Mouse (Mus musculus) mouse embryonic stem cell (cell line): ENCODE measurements around the gene Dnaic2.

Experiments
- in situ Hi-C, 2 experiments: fragments of 300-500 bp; cut with MboI; formaldehyde crosslinking; loops; 1 replicate in 1 of 2; 3 replicates in 1 of 2; pipeline ENCODE4 v1.14.3; 2019 to 2020; ENCODE audit warnings: low sequenced_read_pairs in 2 of 2, low pct_unique_long_range_greater_than_20kb in 1 of 2, mixed read lengths in 1 of 2; ENCODE audit not compliant: unreplicated experiment in 1 of 2

Gene Dnaic2

GRCm38 (mm10) chr11:114694451-114694850 is 32.8 kb upstream of the Dnaic2 start:
- in situ Hi-C loops, result no loop called here

GRCm38 (mm10) chr11:114698496-114698895 is 28.7 kb upstream of the Dnaic2 start:
- in situ Hi-C loops, result no loop called here

GRCm38 (mm10) chr11:114699511-114699910 is 27.7 kb upstream of the Dnaic2 start:
- in situ Hi-C loops, result no loop called here

GRCm38 (mm10) chr11:114702311-114702995 is 24.8 kb upstream of the Dnaic2 start:
- in situ Hi-C loops, result no loop called here

GRCm38 (mm10) chr11:114702996-114703361 is 24.2 kb upstream of the Dnaic2 start:
- in situ Hi-C loops, result no loop called here

GRCm38 (mm10) chr11:114704071-114704913 is 22.9 kb upstream of the Dnaic2 start:
- in situ Hi-C loops, result no loop called here

GRCm38 (mm10) chr11:114706358-114706757 is 20.9 kb upstream of the Dnaic2 start:
- in situ Hi-C loops, result no loop called here

- in situ Hi-C loops, result no loop called here
Observed at GRCm38 (mm10) chr11:114711393-114711792, 15.8 kb upstream of the Dnaic2 start.

GRCm38 (mm10) chr11:114711861-114712260 is 15.3 kb upstream of the Dnaic2 start:
- in situ Hi-C loops, result no loop called here

GRCm38 (mm10) chr11:114714526-114714925 is 12.7 kb upstream of the Dnaic2 start:
- in situ Hi-C loops, result no loop called here

GRCm38 (mm10) chr11:114715531-114715930 is 11.7 kb upstream of the Dnaic2 start:
- in situ Hi-C loops, result no loop called here

- in situ Hi-C loops, result no loop called here
Observed at GRCm38 (mm10) chr11:114720535-114720934, 6.7 kb upstream of the Dnaic2 start.

- in situ Hi-C loops, result no loop called here
Observed at GRCm38 (mm10) chr11:114722438-114722837, 4.8 kb upstream of the Dnaic2 start.

- in situ Hi-C loops, result no loop called here
Observed at GRCm38 (mm10) chr11:114723030-114723429, 4.2 kb upstream of the Dnaic2 start.

- in situ Hi-C loops, result loop anchor here in 1 of 2 experiments (25.0 kb wide), 1 partner anchor 187 kb away; no protein-coding TSS in a partner anchor
Observed at GRCm38 (mm10) chr11:114724787-114725590, 2.2 kb upstream of the Dnaic2 start.

GRCm38 (mm10) chr11:114727826-114728186 is 598 bp downstream of the Dnaic2 start:
- in situ Hi-C loops, result loop anchor here in 1 of 2 experiments (25.0 kb wide), 1 partner anchor 184 kb away; no protein-coding TSS in a partner anchor

GRCm38 (mm10) chr11:114728333-114728732 is 1.1 kb downstream of the Dnaic2 start:
- in situ Hi-C loops, result loop anchor here in 1 of 2 experiments (25.0 kb wide), 1 partner anchor 184 kb away; no protein-coding TSS in a partner anchor

- in situ Hi-C loops, result loop anchor here in 1 of 2 experiments (25.0 kb wide), 1 partner anchor 182 kb away; no protein-coding TSS in a partner anchor
Observed at GRCm38 (mm10) chr11:114729832-114730363, 2.7 kb downstream of the Dnaic2 start.
